Mouse (Mus musculus): Measurements from ENCODE around the gene Mrpl27. TPM values are rescaled to one million over a fixed set of nuclear protein-coding genes. Genes with fewer than 3 reads are reported as not detected.

Gene Mrpl27
- total and polyA plus RNA-seq, 3 experiments: 95.2 to 139 (median 104) TPM

DNA sequence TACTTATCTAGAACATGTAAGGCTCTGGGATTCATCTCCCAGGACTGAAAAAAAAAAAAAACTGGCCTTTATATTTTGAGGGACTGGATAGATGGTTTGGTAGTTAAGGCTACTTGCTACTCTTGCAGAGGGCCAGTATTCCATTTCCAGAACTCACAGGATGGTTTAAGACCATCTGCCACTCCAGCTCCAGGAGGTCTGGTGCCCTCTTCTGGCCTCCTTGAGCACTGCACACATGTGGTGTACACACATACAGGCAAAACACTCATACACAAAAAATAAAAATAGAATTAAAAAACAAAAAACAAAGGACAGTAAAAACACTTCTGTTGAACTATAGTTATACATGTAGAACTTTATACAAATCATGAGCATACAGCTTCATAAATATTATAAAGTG lies 27.1 kb downstream of the Mrpl27 start:
- no peak overlapping the region for H3K27ac ChIP-seq (ENCODE audit: insufficient read depth, low read depth)
- TF ChIP-seq CTCF (conservative IDR thresholded peaks at IDR 0.05 in 1 of 2, IDR thresholded peaks at IDR 0.05 in 1 of 2; ENCODE audit: low read depth in 2 of 2, low read length in 2 of 2) (peak in 1 of 2 experiments; percentile 30; a peak in 2 of 4 replicates), ZKSCAN1 (IDR thresholded peaks at IDR 0.05; ENCODE audit: borderline replicate concordance, low read depth, low read length) (no peak), HCFC1 (IDR thresholded peaks at IDR 0.05; ENCODE audit: low read depth, low read length) (no peak), JUN (IDR thresholded peaks at IDR 0.05; ENCODE audit: insufficient read depth, low read depth, low read length) (no peak), ETS1 (conservative IDR thresholded peaks at IDR 0.05; ENCODE audit: low read depth, low read length) (no peak), CHD2 (IDR thresholded peaks at IDR 0.05; ENCODE audit: low read length) (no peak)
- H3K4me1 ChIP-seq (ENCODE audit: control insufficient read depth in 1 of 2, insufficient read depth in 2 of 2): peaks cover 10 to 31% of the 10 kb centered on the region in 2 experiments
- no peaks in the 10 kb centered on the region for H3K27me3 ChIP-seq (replicated peaks)
- in situ Hi-C loops (cut with MboI; ENCODE audit: low pct_ligation_motif_present, low pct_unique_long_range_greater_than_20kb, low sequenced_read_pairs): no loop called here
- no peaks in the 10 kb centered on the region for H3K79me2 ChIP-seq (replicated peaks; ENCODE audit: control insufficient read depth, extremely low read depth, insufficient read depth, poor library complexity, severe bottlenecking)
- no peak for DNase-seq (ENCODE audit: extremely low read depth)
- peaks cover 2% of the 10 kb centered on the region for H3K9me3 ChIP-seq (replicated peaks; ENCODE audit: low read length)
- no peak overlapping the region for H3K9ac ChIP-seq (ENCODE audit: insufficient read depth, low read depth)
- H3K4me3 ChIP-seq (replicated peaks in 1 of 3; ENCODE audit: low read depth in 2 of 3, low read length in 2 of 3, poor library complexity in 1 of 3): no peak overlapping the region
- no peaks in the 10 kb centered on the region for H3K36me3 ChIP-seq (replicated peaks in 1 of 2; ENCODE audit: control insufficient read depth in 1 of 2, insufficient read depth in 1 of 2, low read length in 1 of 2)
- H3K4me2 ChIP-seq (ENCODE audit: insufficient read depth, low read depth, poor library complexity, severe bottlenecking): no peak overlapping the region
- dilution Hi-C loops (cut with MboI; ENCODE audit: extremely low pct_ligation_motif_present, extremely low pct_unique_long_range_greater_than_20kb, low sequenced_read_pairs): no loop called here

DNA sequence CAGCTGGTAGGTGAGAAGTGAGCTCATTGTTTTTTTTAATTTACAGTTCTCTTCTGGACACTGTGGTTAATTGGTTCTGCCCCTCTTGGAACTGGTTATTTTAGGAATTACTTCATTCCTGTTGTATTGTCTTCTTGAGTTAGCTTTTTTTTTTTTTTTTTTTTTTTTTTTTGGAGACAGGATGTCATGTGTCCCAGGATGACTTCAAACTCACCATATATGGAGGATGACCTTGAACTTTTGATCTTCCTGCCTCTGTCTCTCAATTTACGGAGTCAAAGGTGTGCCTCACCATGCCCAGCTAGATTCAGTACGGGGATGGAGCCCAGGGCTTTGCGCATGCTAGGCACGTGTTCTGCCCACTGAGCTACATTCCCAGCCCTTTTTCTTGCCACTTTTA lies 28.1 kb downstream of the Mrpl27 start:
- Histone ChIP-seq H3K4me1 (ENCODE audit: control insufficient read depth in 1 of 2, insufficient read depth in 2 of 2) (peaks cover 4 to 21% of the 10 kb centered on the region in 2 experiments), H3K27ac (ENCODE audit: insufficient read depth, low read depth) (no peak overlapping the region), H3K9me3 (replicated peaks; ENCODE audit: low read length) (peaks cover 2% of the 10 kb centered on the region), H3K4me2 (ENCODE audit: insufficient read depth, low read depth, poor library complexity, severe bottlenecking) (no peak overlapping the region), H3K27me3 (replicated peaks) (no peaks in the 10 kb centered on the region), H3K9ac (ENCODE audit: insufficient read depth, low read depth) (no peak overlapping the region), H3K79me2 (replicated peaks; ENCODE audit: control insufficient read depth, extremely low read depth, insufficient read depth, poor library complexity, severe bottlenecking) (no peaks in the 10 kb centered on the region), H3K36me3 (replicated peaks in 1 of 2; ENCODE audit: control insufficient read depth in 1 of 2, insufficient read depth in 1 of 2, low read length in 1 of 2) (no peaks in the 10 kb centered on the region), H3K4me3 (replicated peaks in 1 of 3; ENCODE audit: low read depth in 2 of 3, low read length in 2 of 3, poor library complexity in 1 of 3) (no peak overlapping the region)
- in situ Hi-C loops (cut with MboI; ENCODE audit: low pct_ligation_motif_present, low pct_unique_long_range_greater_than_20kb, low sequenced_read_pairs) (no loop called here), dilution Hi-C loops (cut with MboI; ENCODE audit: extremely low pct_ligation_motif_present, extremely low pct_unique_long_range_greater_than_20kb, low sequenced_read_pairs) (no loop called here)
- TF ChIP-seq MYC (IDR thresholded peaks at IDR 0.05; ENCODE audit: low read depth, low read length): no peak
- TF ChIP-seq ZNF384 (IDR thresholded peaks at IDR 0.05; ENCODE audit: low read depth, low read length): peak; percentile 69
- no peak for TF ChIP-seq HCFC1 (IDR thresholded peaks at IDR 0.05; ENCODE audit: low read depth, low read length)
- no peak for TF ChIP-seq ZC3H11A (IDR thresholded peaks at IDR 0.05; ENCODE audit: low read depth, low read length)
- no peak for TF ChIP-seq RAD21 (IDR thresholded peaks at IDR 0.05; ENCODE audit: low read depth, low read length)
- DNase-seq (ENCODE audit: extremely low read depth): no peak

DNA sequence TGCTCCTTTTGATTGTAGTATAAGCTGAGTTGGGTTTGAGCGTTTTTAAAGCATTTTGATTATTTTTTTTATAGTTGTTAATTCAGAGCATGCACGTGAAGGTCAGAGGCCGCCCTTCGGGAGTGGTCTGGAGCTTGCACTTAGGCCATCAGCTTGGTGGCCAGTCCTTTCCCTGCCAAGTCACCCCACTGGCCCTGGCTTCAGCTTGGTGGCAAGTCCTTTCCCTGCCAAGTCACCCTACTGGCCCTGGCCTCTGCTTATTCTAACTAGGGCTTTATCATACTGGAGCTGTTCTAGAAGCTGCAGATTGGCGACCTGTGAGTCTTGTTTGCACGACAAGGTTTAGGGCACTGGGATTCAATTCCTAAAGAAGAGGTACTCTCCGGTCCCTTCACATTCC lies 28.9 kb downstream of the Mrpl27 start:
- H3K4me1 ChIP-seq (ENCODE audit: control insufficient read depth in 1 of 2, insufficient read depth in 2 of 2): peaks cover 4 to 25% of the 10 kb centered on the region in 2 experiments
- dilution Hi-C loops (cut with MboI; ENCODE audit: extremely low pct_ligation_motif_present, extremely low pct_unique_long_range_greater_than_20kb, low sequenced_read_pairs) (no loop called here), in situ Hi-C loops (cut with MboI; ENCODE audit: low pct_ligation_motif_present, low pct_unique_long_range_greater_than_20kb, low sequenced_read_pairs) (no loop called here)
- no peak overlapping the region for H3K4me2 ChIP-seq (ENCODE audit: insufficient read depth, low read depth, poor library complexity, severe bottlenecking)
- no peaks in the 10 kb centered on the region for H3K36me3 ChIP-seq (replicated peaks in 1 of 2; ENCODE audit: control insufficient read depth in 1 of 2, insufficient read depth in 1 of 2, low read length in 1 of 2)
- no peak overlapping the region for H3K4me3 ChIP-seq (replicated peaks in 1 of 3; ENCODE audit: low read depth in 2 of 3, low read length in 2 of 3, poor library complexity in 1 of 3)
- no peaks in the 10 kb centered on the region for H3K79me2 ChIP-seq (replicated peaks; ENCODE audit: control insufficient read depth, extremely low read depth, insufficient read depth, poor library complexity, severe bottlenecking)
- no peak overlapping the region for H3K9ac ChIP-seq (ENCODE audit: insufficient read depth, low read depth)
- DNase-seq (ENCODE audit: extremely low read depth): no peak
- H3K9me3 ChIP-seq (replicated peaks; ENCODE audit: low read length): peaks cover 2% of the 10 kb centered on the region
- no peak for TF ChIP-seq MAZ (IDR thresholded peaks at IDR 0.05; ENCODE audit: low read depth, low read length)
- no peak for TF ChIP-seq BHLHE40 (IDR thresholded peaks at IDR 0.05; ENCODE audit: low read depth, low read length)
- no peak for TF ChIP-seq TCF12 (IDR thresholded peaks at IDR 0.05; ENCODE audit: low read depth, low read length)
- no peak for TF ChIP-seq E2F4 (IDR thresholded peaks at IDR 0.05; ENCODE audit: insufficient replicate concordance, low read depth, low read length)
- no peak for TF ChIP-seq MYC (IDR thresholded peaks at IDR 0.05; ENCODE audit: low read depth, low read length)
- TF ChIP-seq MXI1 (IDR thresholded peaks at IDR 0.05; ENCODE audit: low read depth, low read length): no peak
- no peak for TF ChIP-seq JUND (conservative IDR thresholded peaks at IDR 0.05; ENCODE audit: low read depth, low read length)
- TF ChIP-seq PAX5 (IDR thresholded peaks at IDR 0.05; ENCODE audit: low read length): no peak
- H3K27ac ChIP-seq (ENCODE audit: insufficient read depth, low read depth): no peak overlapping the region
- no peaks in the 10 kb centered on the region for H3K27me3 ChIP-seq (replicated peaks)
